Comparison of ENCODE assay signal across 9 mouse cellular contexts in the genomic region with DNA sequence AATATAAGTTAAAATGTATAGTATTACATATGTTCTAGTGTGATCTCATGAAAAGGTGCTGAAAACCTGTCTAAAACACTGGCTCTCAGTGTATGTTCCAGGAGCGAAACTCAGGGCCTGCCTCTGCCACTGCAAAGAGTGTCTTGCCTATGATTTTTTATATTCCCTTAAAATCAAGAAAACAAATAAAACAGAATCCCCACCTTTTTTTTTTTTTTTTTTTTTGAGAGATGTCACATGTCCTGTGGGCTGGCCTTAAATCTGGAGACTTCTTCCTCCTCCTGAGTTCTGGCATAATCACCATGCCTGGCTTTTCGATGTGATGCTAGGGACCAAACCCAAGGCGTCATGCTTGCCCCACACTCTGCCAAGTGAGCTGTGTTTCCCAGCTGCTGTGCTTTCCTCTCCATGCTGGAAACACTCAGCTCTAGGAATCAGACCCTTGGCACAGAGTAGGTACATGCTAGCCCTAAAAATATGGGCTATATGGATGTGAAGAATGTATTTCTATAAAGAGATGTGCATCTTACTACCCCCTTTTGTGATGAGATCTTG. TPM values are rescaled to one million over a fixed set of nuclear protein-coding genes. Genes with fewer than 3 reads are reported as not detected.
DNase-seq lines count a peak whose midpoint lies in the region; ATAC-seq and TF ChIP-seq lines count a peak whose summit lies in the region.
"Had no signal": no experiment of that assay in that cellular context is flagged by ENCODE, and none has a peak within 500 bp of the region (broad histone marks: within the 10 kb centered on the region; RNA-seq: fewer than 3 reads in every experiment).

No protein-coding gene starts in this region.

- peak; percentile 90 for ATAC-seq in frontal cortex, adult (ENCODE audit: low TSS enrichment)
- peak; percentile 50; the same call in 1 of the 2 replicates for ATAC-seq in hindbrain, embryonic 16.5 days
- ATAC-seq in stomach, embryonic 15.5 days (ENCODE audit: insufficient read depth, low FRiP score, low read depth), result no peak

- no peak overlapping the region for H3K4me2 ChIP-seq in hindbrain, embryonic 16.5 days (ENCODE audit: low read length)
- no peak overlapping the region for H3K4me2 ChIP-seq in stomach, embryonic 15.5 days
- H3K4me2 ChIP-seq: liver, embryonic 13.5 days had no signal

- WGBS in hindbrain, embryonic 16.5 days, result 67% methylated on average over 3 of the region's 3 CpGs
- 67% methylated on average over 3 of the region's 3 CpGs for WGBS in stomach, embryonic 15.5 days

- H3K27me3 ChIP-seq in hindbrain, embryonic 16.5 days (replicated peaks; ENCODE audit: control insufficient read depth, insufficient read depth, low read length), result no peaks in the 10 kb centered on the region
- H3K27me3 ChIP-seq in stomach, embryonic 15.5 days (replicated peaks), result no peaks in the 10 kb centered on the region

- peaks cover 16 to 18% of the 10 kb centered on the region in 2 experiments for H3K4me1 ChIP-seq in ES-E14 (ENCODE audit: control insufficient read depth in 2 of 2, insufficient read depth in 2 of 2, low read length in 2 of 2, poor library complexity in 1 of 2)
- peaks cover 21% of the 10 kb centered on the region for H3K4me1 ChIP-seq in hindbrain, embryonic 16.5 days (ENCODE audit: control insufficient read depth, insufficient read depth, low read depth, low read length)
- H3K4me1 ChIP-seq in stomach, embryonic 15.5 days, result peaks cover 24% of the 10 kb centered on the region

- no peak for DNase-seq in frontal cortex, postnatal 25 days (ENCODE audit: low spot score in 2 of 2)
- DNase-seq in ES-E14 (ENCODE audit: low read depth, low spot score), result no peak
- peak; percentile 63 for DNase-seq in gastrocnemius, adult 18-20 months (ENCODE audit: low spot score)
- DNase-seq in natural killer cell, adult 2 months (ENCODE audit: low spot score in 2 of 2), result no peak
- no peak for DNase-seq in spleen, adult 18-20 months
- DNase-seq: liver, embryonic 13.5 days had no signal

- no peak overlapping the region for H3K9ac ChIP-seq in ES-E14 (ENCODE audit: insufficient read depth, low read depth, low read length, poor library complexity, severe bottlenecking)
- no peak overlapping the region for H3K9ac ChIP-seq in hindbrain, embryonic 16.5 days (ENCODE audit: low read depth, low read length)
- H3K9ac ChIP-seq in stomach, embryonic 15.5 days, result no peak overlapping the region
- H3K9ac ChIP-seq: liver, embryonic 13.5 days had no signal

- peak overlapping the region in 1 of 2 experiments; percentile 10; a peak in 1 of 4 replicates for H3K4me3 ChIP-seq in ES-E14 (ENCODE audit: insufficient read depth in 1 of 2, low read depth in 1 of 2, low read length in 2 of 2, poor library complexity in 1 of 2, severe bottlenecking in 1 of 2)
- H3K4me3 ChIP-seq in hindbrain, embryonic 16.5 days (ENCODE audit: low read length), result no peak overlapping the region
- H3K4me3 ChIP-seq in stomach, embryonic 15.5 days (replicated peaks), result no peak overlapping the region
- H3K4me3 ChIP-seq: liver, embryonic 13.5 days had no signal

- peaks cover 3% of the 10 kb centered on the region; the same call in 1 of the 2 replicates for H3K36me3 ChIP-seq in ES-E14 (ENCODE audit: control insufficient read depth, insufficient read depth, low read length, poor library complexity, severe bottlenecking)
- H3K36me3 ChIP-seq in hindbrain, embryonic 16.5 days (ENCODE audit: control insufficient read depth, insufficient read depth, low read length), result no peaks in the 10 kb centered on the region
- no peaks in the 10 kb centered on the region for H3K36me3 ChIP-seq in stomach, embryonic 15.5 days
- H3K36me3 ChIP-seq: liver, embryonic 13.5 days had no signal

- peak overlapping the region; percentile 52; the same call in 1 of the 2 replicates for H3K27ac ChIP-seq in ES-E14 (ENCODE audit: insufficient read depth, low read depth, low read length, poor library complexity, severe bottlenecking)
- H3K27ac ChIP-seq in hindbrain, embryonic 16.5 days (ENCODE audit: low read depth, low read length), result no peak overlapping the region; the same call in 1 of the 2 replicates
- H3K27ac ChIP-seq in stomach, embryonic 15.5 days, result peak overlapping the region; percentile 36
- H3K27ac ChIP-seq: liver, embryonic 13.5 days had no signal

- H3K9me3 ChIP-seq in ES-E14 (ENCODE audit: control insufficient read depth, insufficient read depth, low read depth, low read length), result no peaks in the 10 kb centered on the region
- H3K9me3 ChIP-seq in hindbrain, embryonic 16.5 days (ENCODE audit: control insufficient read depth, low read length), result no peaks in the 10 kb centered on the region
- H3K9me3 ChIP-seq in stomach, embryonic 15.5 days, result no peaks in the 10 kb centered on the region
- H3K9me3 ChIP-seq: liver, embryonic 13.5 days had no signal

- in situ Hi-C loops in ES-E14 (cut with MboI; ENCODE audit: low sequenced_read_pairs in 2 of 2, unreplicated experiment in 2 of 2), result loop anchor here in 1 of 2 experiments (25.0 kb wide), 1 partner anchor 97 kb away; no protein-coding TSS in a partner anchor

TF ChIP-seq in ES-E14, 5 proteins besides CTCF, POLR2A, EP300 and RAD21:
- TF ChIP-seq MAFK (IDR thresholded peaks at IDR 0.05; ENCODE audit: insufficient read depth, low read depth, low read length) (no peak), ZNF384 (IDR thresholded peaks at IDR 0.05; ENCODE audit: low read depth, low read length) (peak; percentile 93), CHD2 (IDR thresholded peaks at IDR 0.05; ENCODE audit: low read depth, low read length) (no peak), HCFC1 (IDR thresholded peaks at IDR 0.05; ENCODE audit: borderline replicate concordance, insufficient read depth, low read length) (no peak)

RNA-seq across cellular contexts. Expression of gene Ncoa3, which starts 17.0 kb away (rescaled TPM):
- 73.6 and 83.4 TPM in 2 replicates for total RNA-seq in ES-E14 (2012; rRNA removed)
- total RNA-seq in gastrocnemius, adult 18-20 months (2021), result 10 to 100 TPM; 14.6 to 20.4 TPM
- 11.6 and 14.5 TPM in 2 replicates for polyA plus RNA-seq in hindbrain, embryonic 16.5 days (2015; fragmentation: Nextera tagmentation; extraction: Ambion mirVana)
- 12.9 and 14.1 TPM in 2 replicates for polyA plus RNA-seq in stomach, embryonic 15.5 days (2015; fragmentation: Nextera tagmentation; extraction: Ambion mirVana)
